Mouse (Mus musculus): ENCODE data around the gene Nelfe.
"Not testable (repeated sequence)": the region's sequence is repeated elsewhere in the genome, so short reads cannot be mapped to it uniquely, and the experiment has no call there.

Nelfe gene

DNA sequence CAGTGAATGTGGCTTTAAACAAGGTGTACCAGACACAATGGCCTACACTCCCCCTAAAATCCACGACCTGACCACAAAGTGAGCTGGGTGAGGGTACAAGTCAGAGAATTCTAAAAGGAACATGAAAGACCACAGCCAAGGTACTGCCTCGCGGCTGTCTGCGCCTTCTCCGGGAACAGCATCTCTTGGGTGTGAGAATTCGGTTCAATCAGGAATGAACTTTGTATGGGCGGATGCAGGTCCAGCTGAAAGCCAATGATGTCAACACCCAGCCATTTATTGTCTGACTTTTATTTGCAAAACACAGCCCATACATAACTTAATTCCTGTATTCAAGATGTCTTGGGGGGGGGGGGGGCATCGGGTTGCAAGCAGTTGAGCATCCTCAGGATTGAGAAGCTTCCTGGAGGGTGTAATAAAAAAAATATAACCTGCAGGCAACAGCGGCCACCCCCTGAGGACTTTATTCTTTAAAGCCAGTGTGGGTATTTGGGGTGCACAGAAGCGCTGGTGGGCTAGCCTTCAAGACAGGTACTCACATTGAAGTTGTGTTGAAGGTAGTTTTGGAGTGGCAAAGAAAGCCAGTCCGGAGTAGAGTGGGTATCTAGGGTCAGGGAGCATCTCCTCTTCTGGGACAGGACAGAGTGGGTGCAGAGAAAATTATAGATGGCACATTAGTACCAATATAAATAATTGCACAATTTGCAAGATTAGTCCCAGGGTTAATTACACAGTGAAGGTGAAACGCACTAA is 43.1 kb downstream of the Nelfe start:
- no peak for DNase-seq (ENCODE audit: low spot score)

DNA sequence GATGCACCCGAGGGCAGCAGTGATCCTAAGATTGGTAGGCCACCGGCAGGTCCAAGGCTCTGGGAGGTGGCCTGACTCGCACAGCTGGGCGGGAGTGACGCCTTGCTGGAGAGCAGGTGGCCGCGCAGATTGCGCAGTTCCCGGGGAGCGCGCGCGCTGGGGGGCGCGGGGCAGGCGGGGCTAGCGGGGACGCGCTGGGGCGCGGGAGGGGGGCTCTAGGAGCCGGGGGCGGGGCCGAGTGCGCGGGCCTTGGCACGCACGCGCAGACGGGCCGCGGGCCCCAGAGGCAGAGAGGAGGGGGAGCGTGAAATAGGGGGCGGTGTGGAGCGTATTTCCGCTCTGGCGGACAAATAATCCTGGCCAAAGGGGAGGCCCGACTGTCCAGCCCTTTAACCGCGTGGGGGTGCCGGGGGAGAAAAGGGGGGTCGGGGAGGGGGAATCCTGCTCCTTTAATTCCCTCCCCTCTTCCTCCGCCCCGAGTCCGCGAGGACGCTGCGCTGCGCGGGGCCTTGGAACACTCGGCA is 43.9 kb downstream of the Nelfe start:
- DNase-seq (ENCODE audit: low spot score), result peak; percentile 94

DNA sequence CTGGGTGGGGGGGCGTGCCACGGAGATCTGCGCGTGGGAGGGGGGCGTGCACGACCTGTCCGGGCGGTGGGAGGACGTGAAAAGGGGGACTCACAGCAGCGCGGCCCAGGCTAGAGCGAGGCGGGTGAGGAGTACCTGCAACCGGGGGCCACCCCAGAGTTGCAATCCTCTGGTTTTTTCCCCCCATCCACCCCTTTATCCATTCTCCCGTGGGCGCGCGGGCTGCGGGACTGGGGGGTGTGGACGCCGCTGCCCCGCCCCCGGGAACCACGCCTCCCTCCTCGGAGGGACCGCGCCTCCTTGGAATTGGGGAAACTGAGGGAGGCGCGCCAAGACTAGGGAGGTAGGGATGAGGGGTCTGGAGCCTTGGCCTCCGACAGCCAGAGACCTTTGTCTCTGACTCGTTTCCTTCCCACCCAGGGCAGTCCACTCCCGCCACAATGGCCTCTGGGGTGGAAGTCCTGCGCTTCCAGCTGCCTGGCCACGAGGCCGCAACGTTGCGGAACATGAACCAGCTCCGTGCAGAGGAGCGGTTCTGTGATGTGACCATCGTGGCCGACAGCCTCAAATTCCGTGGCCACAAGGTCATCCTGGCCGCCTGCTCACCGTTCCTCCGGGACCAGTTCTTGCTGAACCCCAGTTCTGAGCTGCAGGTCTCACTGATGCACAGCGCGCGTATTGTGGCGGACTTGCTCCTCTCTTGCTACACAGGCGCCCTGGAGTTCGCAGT is 44.8 kb downstream of the Nelfe start:
- peak; percentile 59 for DNase-seq (ENCODE audit: low spot score)

DNA sequence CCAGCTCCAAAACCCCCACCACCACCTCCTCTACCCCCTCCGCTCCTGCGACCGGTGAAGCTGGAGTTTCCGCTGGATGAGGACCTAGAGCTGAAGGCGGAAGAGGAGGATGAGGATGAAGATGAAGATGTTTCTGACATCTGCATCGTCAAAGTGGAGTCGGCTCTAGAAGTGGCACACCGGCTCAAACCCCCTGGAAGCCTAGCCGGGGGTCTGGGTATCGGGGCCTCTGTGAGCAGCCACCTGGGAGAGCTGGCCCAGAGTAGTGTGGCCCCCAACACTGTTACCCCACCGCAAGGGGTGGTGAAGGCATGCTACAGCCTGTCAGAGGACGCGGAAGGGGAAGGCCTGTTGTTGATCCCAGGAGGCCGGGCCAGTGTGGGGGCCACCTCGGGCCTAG is 45.5 kb downstream of the Nelfe start:
- DNase-seq (ENCODE audit: low spot score), result no peak

DNA sequence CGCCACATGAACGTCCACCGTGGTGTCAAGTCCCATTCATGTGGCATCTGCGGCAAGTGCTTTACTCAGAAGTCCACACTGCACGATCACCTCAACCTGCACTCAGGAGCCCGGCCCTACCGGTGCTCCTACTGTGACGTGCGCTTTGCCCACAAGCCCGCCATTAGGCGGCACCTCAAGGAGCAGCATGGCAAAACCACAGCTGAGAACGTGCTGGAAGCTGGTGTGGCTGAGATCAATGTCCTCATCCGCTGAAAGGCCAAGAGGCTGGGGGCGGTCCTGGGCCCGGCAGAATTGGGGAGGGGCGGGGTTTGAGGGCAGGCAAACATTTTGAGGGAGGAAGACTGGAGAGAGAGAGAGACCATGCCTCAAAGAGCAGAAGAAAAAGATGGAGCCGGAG is 46.2 kb downstream of the Nelfe start:
- DNase-seq (ENCODE audit: low spot score), result no peak

GRCm38 (mm10) chr17:34897373-34898159 is 47.4 kb downstream of the Nelfe start:
- peak; percentile 40 for DNase-seq (ENCODE audit: low spot score)

GRCm38 (mm10) chr17:34898160-34898586 is 48.0 kb downstream of the Nelfe start, which contains the start of the genes C2 and Ehmt2:
Gene C2, minus strand, starts transcription at chr17:34898265.
Gene Ehmt2, plus strand, starts transcription at chr17:34898469.
- DNase-seq (ENCODE audit: low spot score), result peak; percentile 82

DNA sequence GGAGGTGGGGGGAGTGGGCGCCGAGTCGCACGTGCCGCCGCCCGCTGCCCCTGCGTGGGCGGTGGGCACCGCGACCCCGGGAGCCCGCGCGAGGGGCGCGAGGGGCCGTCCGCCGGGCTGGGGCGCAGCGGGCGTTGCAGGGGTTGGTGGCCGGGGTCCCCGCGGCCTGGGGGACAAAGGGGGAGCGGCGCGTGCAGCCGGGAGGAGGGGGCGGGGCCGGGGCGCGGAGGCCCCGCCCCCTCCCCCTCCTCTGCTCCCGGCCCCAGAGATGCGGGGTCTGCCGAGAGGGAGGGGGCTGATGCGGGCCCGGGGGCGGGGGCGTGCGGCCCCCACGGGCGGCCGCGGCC is 48.5 kb downstream of the Nelfe start:
- peak; percentile 19 for DNase-seq (ENCODE audit: low spot score)

DNA sequence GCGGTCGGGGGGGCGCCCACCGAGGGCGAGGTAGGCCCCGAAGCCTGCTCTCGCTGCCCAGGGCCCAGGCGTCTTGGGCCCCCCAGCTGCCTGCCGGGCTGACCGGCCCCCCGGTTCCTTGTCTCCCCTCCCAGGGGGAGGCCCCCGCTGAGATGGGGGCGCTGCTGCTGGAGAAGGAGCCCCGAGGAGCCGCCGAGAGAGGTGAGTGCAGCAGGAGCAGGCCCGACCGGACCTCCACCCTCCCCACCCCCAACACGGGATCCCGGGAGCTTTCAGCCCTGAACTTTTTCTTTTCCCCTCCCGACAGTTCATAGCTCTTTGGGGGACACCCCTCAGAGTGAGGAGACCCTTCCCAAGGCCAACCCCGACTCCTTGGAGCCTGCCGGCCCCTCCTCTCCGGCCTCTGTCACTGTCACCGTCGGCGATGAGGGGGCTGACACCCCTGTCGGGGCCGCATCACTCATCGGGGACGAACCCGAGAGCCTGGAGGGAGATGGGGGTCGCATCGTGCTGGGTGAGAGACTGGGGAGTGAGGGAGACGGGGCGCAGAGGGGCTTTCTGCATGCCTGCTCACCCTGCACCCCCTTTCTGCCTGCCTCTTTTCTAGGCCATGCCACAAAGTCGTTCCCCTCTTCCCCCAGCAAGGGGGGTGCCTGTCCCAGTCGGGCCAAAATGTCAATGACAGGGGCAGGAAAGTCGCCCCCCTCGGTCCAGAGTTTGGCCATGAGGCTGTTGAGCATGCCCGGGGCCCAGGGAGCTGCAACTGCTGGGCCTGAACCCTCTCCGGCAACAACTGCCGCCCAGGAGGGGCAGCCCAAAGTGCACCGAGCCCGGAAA is 49.1 kb downstream of the Nelfe start:
- DNase-seq (ENCODE audit: low spot score), result peak; percentile 37

DNA sequence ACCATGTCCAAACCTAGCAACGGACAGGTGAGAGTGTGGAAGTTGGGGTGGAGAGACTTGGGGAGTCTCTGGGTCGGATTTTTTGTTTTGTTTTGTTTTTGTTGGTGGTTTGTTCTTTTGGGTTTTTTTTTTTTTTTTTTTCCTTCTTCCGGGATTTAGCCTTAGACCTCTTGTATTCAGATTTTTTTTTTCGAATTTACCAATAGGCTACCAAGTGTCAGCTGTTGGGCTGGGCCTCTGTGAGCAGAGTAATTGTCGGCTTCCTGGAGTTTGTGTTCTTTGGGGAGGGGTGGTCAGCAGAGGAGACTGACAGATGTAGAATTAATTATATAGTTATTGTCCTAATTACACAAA is 49.7 kb downstream of the Nelfe start:
- DNase-seq (ENCODE audit: low spot score), result peak; percentile 32

DNA sequence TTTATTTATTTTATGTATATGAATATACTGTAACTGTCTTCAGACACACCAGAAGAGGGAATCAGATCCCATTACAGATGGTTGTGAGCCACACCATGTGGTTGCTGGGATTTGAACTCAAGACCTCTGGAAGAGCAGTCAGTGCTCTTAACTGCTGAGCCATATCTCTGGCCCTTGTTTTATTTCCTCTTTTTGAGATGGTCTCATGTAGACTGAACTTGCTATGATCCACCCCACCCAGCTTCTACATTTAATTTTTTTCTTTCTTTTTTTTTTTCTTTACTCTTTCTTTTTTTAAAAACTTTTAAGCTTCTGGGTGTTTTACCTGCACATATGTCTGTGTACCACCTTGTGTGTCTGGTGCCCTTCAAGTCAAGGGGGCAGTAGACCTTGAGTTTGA is 50.6 kb downstream of the Nelfe start:
- not testable (repeated sequence) for DNase-seq (ENCODE audit: low spot score)

DNA sequence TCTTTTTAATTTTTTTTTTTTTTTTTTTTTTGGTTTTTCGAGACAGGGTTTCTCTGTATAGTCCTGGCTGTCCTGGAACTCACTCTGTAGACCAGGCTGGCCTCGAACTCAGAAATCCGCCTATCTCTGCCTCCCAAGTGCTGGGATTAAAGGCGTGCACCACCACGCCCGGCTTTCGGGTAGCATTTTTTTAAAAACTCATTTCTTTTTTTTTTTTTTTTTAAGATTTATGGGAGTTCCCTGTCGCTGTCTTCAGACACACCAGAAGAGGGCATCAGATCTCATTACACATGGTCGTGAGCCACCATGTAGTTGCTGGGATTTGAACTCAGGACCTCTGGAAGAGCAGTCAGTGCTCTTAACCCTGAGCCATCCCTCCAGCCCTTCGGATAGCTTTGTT is 51.8 kb downstream of the Nelfe start:
- not testable (repeated sequence) for DNase-seq (ENCODE audit: low spot score)

DNA sequence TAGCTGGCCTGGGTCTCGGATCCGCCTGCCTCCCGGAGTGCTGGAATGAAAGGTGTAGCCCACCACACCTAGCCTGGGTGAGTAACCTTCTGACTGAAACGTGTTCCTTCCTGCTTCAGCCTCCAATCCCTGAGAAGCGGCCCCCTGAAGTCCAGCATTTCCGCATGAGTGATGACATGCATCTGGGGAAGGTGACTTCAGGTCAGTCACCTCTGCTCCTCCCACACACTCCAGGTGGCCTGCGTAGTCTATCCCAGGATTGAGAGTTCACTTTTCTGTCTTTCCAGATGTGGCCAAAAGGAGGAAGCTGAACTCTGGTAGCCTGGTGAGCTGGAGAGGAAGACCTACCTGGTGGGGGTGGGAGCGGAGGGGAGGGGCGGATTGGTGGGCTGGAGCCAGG is 52.7 kb downstream of the Nelfe start:
- no peak for DNase-seq (ENCODE audit: low spot score)
